Mouse (Mus musculus) CH12.LX (cell line): ENCODE results near the gene Olfr434.

ENCODE experiments used
- BHLHE40 ChIP-seq: IDR thresholded peaks from 2 replicates; pipeline ENCODE4 v1.6.1; 2011; ENCODE audit warnings: mild to moderate bottlenecking, low read depth, low read length, improper control_type of control experiment
- CTCF ChIP-seq, 2 experiments: IDR thresholded peaks in 1 of 2; conservative IDR thresholded peaks in 1 of 2; 2 replicates each; pipeline ENCODE4 v1.5.1; 2011 to 2012; ENCODE audit warnings: low read depth in 2 of 2, low read length in 2 of 2, improper control_type of control experiment in 1 of 2, inconsistent platforms in 1 of 2, mild to moderate bottlenecking in 1 of 2, moderate library complexity in 1 of 2
- ELF1 ChIP-seq: IDR thresholded peaks from 2 replicates; pipeline ENCODE4 v1.6.1; 2014; ENCODE audit warnings: low read depth, mild to moderate bottlenecking, inconsistent platforms, low read length, improper control_type of control experiment
- ETS1 ChIP-seq: conservative IDR thresholded peaks from 2 replicates; pipeline ENCODE4 v1.6.1; 2012; ENCODE audit warnings: low read depth, mild to moderate bottlenecking, inconsistent platforms, low read length, improper control_type of control experiment, moderate library complexity
- JUND ChIP-seq: conservative IDR thresholded peaks from 2 replicates; pipeline ENCODE4 v1.6.1; 2011; ENCODE audit warnings: low read depth, low read length, improper control_type of control experiment
- MAFK ChIP-seq: IDR thresholded peaks from 2 replicates; pipeline ENCODE4 v1.6.1; 2011; ENCODE audit warnings: low read length, improper control_type of control experiment; ENCODE audit not compliant: insufficient replicate concordance
- MAZ ChIP-seq: IDR thresholded peaks from 2 replicates; pipeline ENCODE4 v1.6.1; 2012; ENCODE audit warnings: low read depth, mild to moderate bottlenecking, inconsistent platforms, low read length, improper control_type of control experiment, moderate library complexity
- POLR2A ChIP-seq: IDR thresholded peaks from 2 replicates; pipeline ENCODE4 v1.6.1; 2011; ENCODE audit warnings: low read depth, mild to moderate bottlenecking, improper control_type of control experiment, low read length
- POLR2AphosphoS2 ChIP-seq: IDR thresholded peaks from 2 replicates; pipeline ENCODE4 v1.6.1; 2011; ENCODE audit warnings: low read depth, low read length, improper control_type of control experiment
- USF2 ChIP-seq: conservative IDR thresholded peaks from 2 replicates; pipeline ENCODE4 v1.6.1; 2011; ENCODE audit warnings: low read depth, low read length, improper control_type of control experiment

DNA sequence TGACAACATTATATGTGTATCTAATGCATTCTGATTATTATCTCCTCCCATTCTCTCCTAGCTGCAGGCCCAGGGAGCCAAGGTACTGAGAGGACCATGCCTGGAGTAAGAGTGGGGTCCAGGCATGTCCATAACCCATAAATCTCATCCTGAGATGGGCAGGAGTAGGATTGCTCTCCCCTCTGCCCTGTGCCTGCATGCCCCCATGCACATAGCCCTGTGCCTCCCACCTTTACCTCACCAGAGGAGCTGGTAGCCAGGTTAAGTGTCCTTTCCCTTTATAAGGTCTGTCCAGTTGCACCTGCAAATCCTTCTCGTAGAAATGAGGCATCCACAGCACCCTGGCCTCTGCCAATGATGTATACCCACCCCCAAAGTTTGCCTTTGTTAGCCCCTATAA is 34.7 kb upstream of the Olfr434 start:
- no peak for TF ChIP-seq JUND
- no peak for TF ChIP-seq ETS1
- no peak for TF ChIP-seq ELF1
- no peak for TF ChIP-seq POLR2AphosphoS2
- TF ChIP-seq CTCF (conservative IDR thresholded peaks at IDR 0.05 in 1 of 2, IDR thresholded peaks at IDR 0.05 in 1 of 2; ENCODE audit: low read depth in 2 of 2, low read length in 2 of 2) = no peak
- TF ChIP-seq BHLHE40 = no peak
- no peak for TF ChIP-seq MAZ
- no peak for TF ChIP-seq USF2
- TF ChIP-seq POLR2A = no peak
- TF ChIP-seq MAFK = no peak
